32 mouse cellular contexts compared by ENCODE assay signal in the genomic region with DNA sequence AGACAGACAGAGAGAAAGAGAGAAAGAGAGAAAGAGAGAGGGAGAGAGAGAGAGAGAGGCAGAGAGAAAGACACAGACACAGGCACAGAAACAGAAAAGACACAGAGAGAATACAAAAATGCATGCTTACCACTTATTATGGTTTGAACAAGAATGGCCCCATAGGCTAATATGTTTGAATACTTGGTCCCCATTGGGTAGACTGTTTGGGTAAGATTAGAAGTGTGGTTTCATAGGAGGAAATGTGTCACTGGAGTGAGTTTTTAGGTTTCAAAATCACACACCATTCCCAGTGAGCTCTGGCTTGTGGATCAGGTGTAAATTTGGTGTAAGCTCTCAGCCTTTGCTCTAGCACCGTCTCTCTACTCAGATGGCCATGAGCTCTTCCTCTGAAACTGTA.
"Had no signal": no experiment of that assay in that cellular context is flagged by ENCODE, and none has a peak within 500 bp of the region (broad histone marks: within the 10 kb centered on the region; RNA-seq: fewer than 3 reads in every experiment).

No protein-coding gene starts in this region.

- ATAC-seq: liver, embryonic 12.5 days; liver, postnatal 0 days; lung, postnatal 0 days; midbrain, embryonic 13.5 days; midbrain, embryonic 15.5 days; midbrain, embryonic 16.5 days had no signal

- H3K4me2 ChIP-seq: limb, embryonic 12.5 days; limb, embryonic 13.5 days; limb, embryonic 15.5 days; liver, embryonic 11.5 days; liver, embryonic 12.5 days; liver, embryonic 13.5 days; liver, embryonic 15.5 days; lung, embryonic 14.5 days; lung, embryonic 15.5 days; midbrain, embryonic 11.5 days; midbrain, embryonic 12.5 days; midbrain, embryonic 13.5 days; midbrain, embryonic 15.5 days; neural tube, embryonic 12.5 days; neural tube, embryonic 13.5 days had no signal

- H3K4me1 ChIP-seq: limb, embryonic 10.5 days; limb, embryonic 12.5 days; liver, embryonic 12.5 days; liver, embryonic 13.5 days; liver, embryonic 15.5 days; lung, embryonic 15.5 days; midbrain, embryonic 10.5 days; midbrain, embryonic 12.5 days; midbrain, embryonic 13.5 days; midbrain, embryonic 15.5 days; neural tube, embryonic 12.5 days; neural tube, embryonic 13.5 days had no signal

- H3K9me3 ChIP-seq: limb, embryonic 10.5 days; limb, embryonic 12.5 days; limb, embryonic 13.5 days; limb, embryonic 15.5 days; liver, embryonic 12.5 days; liver, embryonic 13.5 days; liver, embryonic 15.5 days; lung, embryonic 15.5 days; midbrain, embryonic 10.5 days; midbrain, embryonic 12.5 days; midbrain, embryonic 13.5 days; midbrain, embryonic 15.5 days; neural tube, embryonic 12.5 days; neural tube, embryonic 13.5 days had no signal

- H3K27ac ChIP-seq: limb, embryonic 10.5 days; limb, embryonic 12.5 days; limb, embryonic 13.5 days; limb, embryonic 15.5 days; liver, embryonic 12.5 days; liver, embryonic 13.5 days; liver, embryonic 14.5 days; liver, embryonic 15.5 days; lung, embryonic 15.5 days; macrophage; midbrain, embryonic 10.5 days; midbrain, embryonic 12.5 days; midbrain, embryonic 13.5 days; midbrain, embryonic 15.5 days; neural tube, embryonic 12.5 days; neural tube, embryonic 13.5 days had no signal

- H3K9ac ChIP-seq: limb, embryonic 12.5 days; limb, embryonic 13.5 days; limb, embryonic 15.5 days; liver, embryonic 12.5 days; liver, embryonic 13.5 days; liver, embryonic 14.5 days; liver, embryonic 15.5 days; liver, postnatal 0 days; lung, embryonic 14.5 days; lung, embryonic 15.5 days; midbrain, embryonic 12.5 days; midbrain, embryonic 13.5 days; midbrain, embryonic 15.5 days; neural tube, embryonic 12.5 days; neural tube, embryonic 13.5 days had no signal

- DNase-seq: left cerebral cortex, postnatal 4 days; liver; liver, embryonic 13.5 days; liver, postnatal 0 days; lung, adult 2 months; lung, embryonic 14.5 days; lung, postnatal 10 days; lung, postnatal 14 days; lung, postnatal 36 days; lung, postnatal 4 days; midbrain, embryonic 14.5 days had no signal

- H3K27me3 ChIP-seq: limb, embryonic 12.5 days; limb, embryonic 13.5 days; limb, embryonic 15.5 days; liver, embryonic 12.5 days; liver, embryonic 13.5 days; liver, embryonic 15.5 days; lung, embryonic 15.5 days; megakaryocyte, embryonic 14.5 days; midbrain, embryonic 12.5 days; midbrain, embryonic 13.5 days; midbrain, embryonic 15.5 days; neural tube, embryonic 12.5 days; neural tube, embryonic 13.5 days had no signal

- H3K36me3 ChIP-seq: limb, embryonic 10.5 days; limb, embryonic 12.5 days; limb, embryonic 13.5 days; limb, embryonic 15.5 days; liver, embryonic 12.5 days; liver, embryonic 13.5 days; liver, embryonic 15.5 days; lung, embryonic 15.5 days; midbrain, embryonic 10.5 days; midbrain, embryonic 12.5 days; midbrain, embryonic 13.5 days; midbrain, embryonic 15.5 days; neural tube, embryonic 12.5 days; neural tube, embryonic 13.5 days had no signal

- H3K4me3 ChIP-seq: limb, embryonic 10.5 days; limb, embryonic 12.5 days; limb, embryonic 13.5 days; limb, embryonic 15.5 days; liver, embryonic 12.5 days; liver, embryonic 13.5 days; liver, embryonic 15.5 days; lung, embryonic 15.5 days; megakaryocyte, embryonic 14.5 days; midbrain, embryonic 10.5 days; midbrain, embryonic 12.5 days; midbrain, embryonic 13.5 days; midbrain, embryonic 15.5 days; myocyte; neural tube, embryonic 12.5 days; neural tube, embryonic 13.5 days had no signal
